Mouse (Mus musculus) lung, embryonic 14.5 days (tissue): ENCODE data around the gene Spata31d1b. TPM values are rescaled to one million over a fixed set of nuclear protein-coding genes. Genes with fewer than 3 reads are reported as not detected.

Source experiments
- ATAC-seq: fragments of 200-750 bp; cut with Nextera tagmentation; 2 replicates; pipeline ENCODE4 v1.8.0; 2017; ENCODE audit warnings: mild to moderate bottlenecking, moderate TSS enrichment, moderate library complexity; ENCODE audit not compliant: insufficient read depth
- DNase-seq: peaks from one replicate; pipeline ENCODE4 v3.0.0-alpha.2; 2015
- H3K27ac ChIP-seq: fragments of 300-500 bp; sonication (generic); 2 replicates; pipeline ENCODE4 v1.5.1; 2014; ENCODE audit warnings: low read depth, mild to moderate bottlenecking, moderate library complexity
- H3K27me3 ChIP-seq: fragments of 300-500 bp; sonication (generic); 2 replicates; pipeline ENCODE4 v1.6.1; 2014; ENCODE audit warnings: low read length, control low read depth; ENCODE audit not compliant: insufficient read depth
- H3K36me3 ChIP-seq: fragments of 300-500 bp; sonication (generic); 2 replicates; pipeline ENCODE4 v1.6.1; 2014; ENCODE audit warnings: control low read depth; ENCODE audit not compliant: insufficient read depth
- H3K4me1 ChIP-seq: fragments of 300-500 bp; sonication (generic); 2 replicates; pipeline ENCODE4 v1.6.1; 2014; ENCODE audit warnings: antibody characterized with exemption, control low read depth; ENCODE audit not compliant: insufficient read depth
- H3K4me2 ChIP-seq: fragments of 300-500 bp; sonication (generic); 2 replicates; pipeline ENCODE4 v1.6.1; 2014; ENCODE audit warnings: mild to moderate bottlenecking
- H3K4me3 ChIP-seq: fragments of 300-500 bp; sonication (generic); 2 replicates; pipeline ENCODE4 v1.5.1; 2014; ENCODE audit warnings: low read depth, low read length
- H3K9ac ChIP-seq: fragments of 300-500 bp; sonication (generic); 2 replicates; pipeline ENCODE4 v1.6.1; 2014
- H3K9me3 ChIP-seq: fragments of 300-500 bp; sonication (generic); 2 replicates; pipeline ENCODE4 v1.6.1; 2016; ENCODE audit warnings: low read depth, low read length, control low read depth
- CTCF ChIP-seq: IDR thresholded peaks from 2 replicates; pipeline ENCODE4 v1.5.1; 2016; ENCODE audit warnings: antibody characterized with exemption, low read depth
- WGBS: fragments of 180-500 bp; shearing (Covaris S2); extraction: QIAGEN DNeasy Blood & Tissue Kit; methylation state at CpG from one replicate; pipeline ENCODE4 v1.1.7; 2014; 5-methylcytosine and 5-hydroxymethylcytosine counted together
- polyA plus RNA-seq: library from polyadenylated mRNA; unstranded; fragments of >200 nt; fragmentation: Nextera tagmentation; extraction: Ambion mirVana; gene quantifications from 2 replicates; pipeline ENCODE4 v1.2.1, GENCODE M21; 2014

Gene Spata31d1b
- polyA plus RNA-seq, 1 experiment from 2014 or later = not detected

GRCm38 (mm10) chr13:59679908-59680307, 32.2 kb upstream of the Spata31d1b start:
- TF ChIP-seq CTCF = no peak
- DNase-seq (no peak), ATAC-seq (no peak)
- no peaks in the 10 kb centered on the region for H3K36me3 ChIP-seq
- 53% methylated on average over 4 of the region's 4 CpGs for WGBS
- H3K4me2 ChIP-seq = no peak overlapping the region
- H3K4me3 ChIP-seq = no peak overlapping the region
- H3K9ac ChIP-seq = no peak overlapping the region
- no peaks in the 10 kb centered on the region for H3K9me3 ChIP-seq
- H3K27ac ChIP-seq = no peak overlapping the region
- no peaks in the 10 kb centered on the region for H3K27me3 ChIP-seq
- no peaks in the 10 kb centered on the region for H3K4me1 ChIP-seq

DNA sequence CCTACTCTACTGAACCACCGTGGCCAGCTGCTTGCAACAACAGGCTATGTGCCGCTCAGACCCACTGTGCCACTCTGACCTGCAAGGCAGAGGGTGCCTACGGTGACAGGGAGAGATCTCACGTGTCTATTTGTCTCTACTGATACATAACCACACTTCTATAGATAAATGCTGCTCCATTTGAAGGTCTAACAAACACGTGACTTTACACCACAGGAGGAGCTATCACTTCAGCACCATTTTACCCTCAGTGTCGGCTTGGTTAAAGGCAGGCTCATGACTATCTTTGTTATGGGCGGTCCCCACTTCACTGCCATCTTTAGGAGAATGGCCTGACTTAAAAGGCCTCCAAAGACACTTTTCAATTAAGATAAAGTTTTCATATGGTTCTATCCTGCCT, 29.5 kb upstream of the Spata31d1b start:
- 20% methylated on average over 7 of the region's 7 CpGs for WGBS

GRCm38 (mm10) chr13:59685236-59685635, 26.8 kb upstream of the Spata31d1b start:
- H3K4me3 ChIP-seq = no peak overlapping the region
- no peaks in the 10 kb centered on the region for H3K36me3 ChIP-seq
- DNase-seq (no peak), ATAC-seq (no peak)
- H3K4me2 ChIP-seq = no peak overlapping the region
- no peak overlapping the region for H3K9ac ChIP-seq
- H3K27me3 ChIP-seq = no peaks in the 10 kb centered on the region
- no peaks in the 10 kb centered on the region for H3K9me3 ChIP-seq
- no peak overlapping the region for H3K27ac ChIP-seq
- WGBS = 76% methylated on average over 3 of the region's 3 CpGs
- H3K4me1 ChIP-seq = no peaks in the 10 kb centered on the region
- TF ChIP-seq CTCF = no peak

More for the DNA sequence above, 29.5 kb upstream of the Spata31d1b start:
- Histone ChIP-seq H3K9ac (no peak overlapping the region), H3K36me3 (no peaks in the 10 kb centered on the region), H3K4me1 (no peaks in the 10 kb centered on the region), H3K27me3 (no peaks in the 10 kb centered on the region), H3K4me3 (no peak overlapping the region), H3K27ac (no peak overlapping the region), H3K9me3 (no peaks in the 10 kb centered on the region), H3K4me2 (no peak overlapping the region)
- TF ChIP-seq CTCF = no peak
- no peak for ATAC-seq
- peak; percentile 74 for DNase-seq

GRCm38 (mm10) chr13:59688338-59688770, 23.7 kb upstream of the Spata31d1b start:
- Histone ChIP-seq H3K9me3 (no peaks in the 10 kb centered on the region), H3K4me1 (no peaks in the 10 kb centered on the region), H3K4me3 (no peak overlapping the region), H3K27me3 (no peaks in the 10 kb centered on the region), H3K36me3 (no peaks in the 10 kb centered on the region), H3K9ac (no peak overlapping the region), H3K4me2 (no peak overlapping the region), H3K27ac (no peak overlapping the region)
- TF ChIP-seq CTCF = no peak
- 56% methylated on average over 13 of the region's 13 CpGs for WGBS
- DNase-seq = peak; percentile 46
- ATAC-seq = no peak

DNA sequence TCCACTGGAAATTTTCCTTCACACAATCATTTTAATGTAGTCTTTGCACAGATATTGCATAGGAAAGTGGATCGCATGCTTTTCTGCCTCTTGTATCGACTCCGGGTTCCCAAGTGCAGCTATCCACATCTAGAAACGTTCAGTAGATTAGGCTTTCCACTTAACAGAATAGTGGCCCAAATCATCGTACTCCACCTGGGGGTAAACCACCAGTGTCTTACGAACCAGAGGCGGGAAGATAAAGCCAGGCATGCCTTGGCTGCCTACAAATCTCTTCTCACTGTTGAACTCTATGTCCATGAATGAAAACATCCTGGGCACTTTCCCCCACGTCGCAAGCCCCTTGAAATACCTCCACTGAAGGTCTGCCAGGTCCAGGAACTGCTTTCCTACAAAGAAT, 22.8 kb upstream of the Spata31d1b start:
- no peak overlapping the region for H3K4me2 ChIP-seq
- TF ChIP-seq CTCF = no peak
- ATAC-seq (no peak), DNase-seq (no peak)
- no peaks in the 10 kb centered on the region for H3K27me3 ChIP-seq
- H3K27ac ChIP-seq = no peak overlapping the region
- WGBS = 82% methylated on average over 9 of the region's 9 CpGs
- H3K4me1 ChIP-seq = no peaks in the 10 kb centered on the region
- H3K9me3 ChIP-seq = no peaks in the 10 kb centered on the region
- H3K4me3 ChIP-seq = no peak overlapping the region
- H3K9ac ChIP-seq = no peak overlapping the region
- no peaks in the 10 kb centered on the region for H3K36me3 ChIP-seq

DNA sequence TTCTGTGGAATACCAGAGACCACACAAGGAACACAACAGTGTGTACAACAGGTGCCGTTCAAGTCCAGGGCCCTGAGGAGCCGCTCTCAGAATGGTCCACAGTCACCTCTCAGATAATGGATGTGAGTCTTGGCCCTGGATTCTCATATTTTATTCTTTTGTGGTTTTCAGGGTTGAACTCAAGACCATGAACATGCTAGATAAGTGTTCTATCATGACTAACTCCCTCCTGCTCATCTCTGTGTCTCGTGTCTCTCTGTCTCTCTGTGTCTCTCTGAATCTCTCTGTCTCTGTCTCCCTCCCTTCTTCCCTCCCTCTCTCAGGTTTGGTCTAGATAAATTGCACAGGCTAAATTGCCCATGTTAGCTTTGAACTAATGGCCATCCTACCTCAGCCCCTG, 22.2 kb upstream of the Spata31d1b start:
- H3K27me3 ChIP-seq = no peaks in the 10 kb centered on the region
- no peaks in the 10 kb centered on the region for H3K36me3 ChIP-seq
- no peak overlapping the region for H3K27ac ChIP-seq
- no peak overlapping the region for H3K9ac ChIP-seq
- TF ChIP-seq CTCF = no peak
- H3K4me2 ChIP-seq = no peak overlapping the region
- 81% methylated on average over 3 of the region's 3 CpGs for WGBS
- no peak for DNase-seq
- H3K9me3 ChIP-seq = no peaks in the 10 kb centered on the region
- no peaks in the 10 kb centered on the region for H3K4me1 ChIP-seq
- H3K4me3 ChIP-seq = no peak overlapping the region
- ATAC-seq = no peak

DNA sequence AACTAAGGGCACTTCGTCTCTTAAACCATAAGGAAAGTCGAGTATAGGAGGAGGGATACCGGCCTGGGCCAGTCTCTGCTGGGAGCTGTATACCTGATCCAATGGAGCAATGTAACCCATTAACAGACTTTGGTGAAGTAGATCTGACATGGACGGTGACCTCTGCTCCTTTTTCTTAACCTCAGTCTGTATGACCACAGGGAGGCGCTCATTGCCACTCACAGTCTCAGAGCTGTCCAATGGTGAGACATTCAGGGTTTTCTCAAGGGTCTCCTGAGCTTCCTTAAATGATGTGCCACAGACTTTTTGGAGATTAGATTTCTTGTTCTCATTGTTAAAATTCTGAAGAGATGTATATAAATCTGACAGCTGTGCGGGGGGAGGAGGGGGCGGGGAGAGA, 21.5 kb upstream of the Spata31d1b start:
- DNase-seq (no peak), ATAC-seq (no peak)
- no peak overlapping the region for H3K4me3 ChIP-seq
- no peak overlapping the region for H3K4me2 ChIP-seq
- H3K9ac ChIP-seq = no peak overlapping the region
- H3K9me3 ChIP-seq = no peaks in the 10 kb centered on the region
- no peak overlapping the region for H3K27ac ChIP-seq
- 76% methylated on average over 7 of the region's 7 CpGs for WGBS
- H3K4me1 ChIP-seq = no peaks in the 10 kb centered on the region
- H3K36me3 ChIP-seq = no peaks in the 10 kb centered on the region
- TF ChIP-seq CTCF = no peak
- H3K27me3 ChIP-seq = no peaks in the 10 kb centered on the region

- Histone ChIP-seq H3K9ac (no peak overlapping the region), H3K9me3 (no peaks in the 10 kb centered on the region), H3K4me2 (no peak overlapping the region), H3K4me1 (no peaks in the 10 kb centered on the region), H3K36me3 (no peaks in the 10 kb centered on the region), H3K27me3 (no peaks in the 10 kb centered on the region), H3K27ac (no peak overlapping the region), H3K4me3 (no peak overlapping the region)
- TF ChIP-seq CTCF = no peak
- WGBS = 67% methylated on average over 10 of the region's 10 CpGs
- no peak for DNase-seq
- no peak for ATAC-seq
Observed at GRCm38 (mm10) chr13:59691478-59691877, 20.6 kb upstream of the Spata31d1b start.
